Mouse (Mus musculus) olfactory bulb, adult 2 months (tissue): ENCODE data around the gene Haghl.

Experiments used
- CTCF ChIP-seq: fragments of 200-500 bp; IDR thresholded peaks from 2 replicates; pipeline ENCODE4 v1.5.1; 2012; ENCODE audit warnings: low read depth, mild to moderate bottlenecking, low read length, moderate library complexity; ENCODE audit not compliant: insufficient read depth
- POLR2A ChIP-seq: fragments of 200-500 bp; IDR thresholded peaks from 2 replicates; pipeline ENCODE4 v1.6.1; 2012; ENCODE audit warnings: mild to moderate bottlenecking, low read depth, low read length, moderate library complexity; ENCODE audit not compliant: insufficient read depth

- TF ChIP-seq CTCF, result no peak
- no peak for TF ChIP-seq POLR2A
Measured at GRCm38 (mm10) chr17:25827546-25828222, 42.2 kb upstream of the Haghl start.
